Mouse (Mus musculus) heart, adult 18-20 months (tissue): ENCODE measurements around the gene Pccb. TPM values are rescaled to one million over a fixed set of nuclear protein-coding genes. Genes with fewer than 3 reads are reported as not detected.

Source experiments
- DNase-seq, 2 experiments: peaks; one replicate each; pipeline ENCODE4 v3.0.0; 2021 to 2022; ENCODE audit warnings: mixed read lengths in 1 of 2
- total RNA-seq, 2 experiments: library from RNA; stranded (reverse); gene quantifications; 2 replicates each; pipeline ENCODE4 v1.2.3; 2021

The Pccb gene
- total RNA-seq, 2 experiments from 2014 or later = 107 TPM

- no peak for DNase-seq
Measured at GRCm38 (mm10) chr9:100984381-100985310, 50.1 kb downstream of the Pccb start.

- DNase-seq = no peak
Measured at GRCm38 (mm10) chr9:100982786-100983185, 51.9 kb downstream of the Pccb start.

DNA sequence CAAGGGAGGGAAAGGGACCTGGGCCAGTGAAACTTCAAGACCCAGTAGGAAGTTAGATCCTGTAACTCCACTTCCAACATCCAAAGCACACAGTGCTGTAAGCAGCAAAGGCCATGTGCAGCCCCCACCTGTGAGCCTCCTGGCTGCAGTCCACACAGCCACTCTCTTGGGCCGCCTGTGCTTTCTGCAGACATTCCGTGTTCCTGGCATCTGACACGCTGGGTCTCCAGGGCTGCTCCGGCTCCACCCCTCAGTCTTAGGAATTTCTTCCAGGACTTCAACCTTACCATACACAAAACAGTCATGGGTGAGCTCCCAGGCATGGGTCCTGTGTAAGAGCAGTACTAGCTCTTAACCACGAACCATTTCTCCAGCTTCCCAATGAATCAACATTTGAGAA lies 55.4 kb downstream of the Pccb start:
- peak in 1 of 2 experiments; percentile 5 for DNase-seq

DNA sequence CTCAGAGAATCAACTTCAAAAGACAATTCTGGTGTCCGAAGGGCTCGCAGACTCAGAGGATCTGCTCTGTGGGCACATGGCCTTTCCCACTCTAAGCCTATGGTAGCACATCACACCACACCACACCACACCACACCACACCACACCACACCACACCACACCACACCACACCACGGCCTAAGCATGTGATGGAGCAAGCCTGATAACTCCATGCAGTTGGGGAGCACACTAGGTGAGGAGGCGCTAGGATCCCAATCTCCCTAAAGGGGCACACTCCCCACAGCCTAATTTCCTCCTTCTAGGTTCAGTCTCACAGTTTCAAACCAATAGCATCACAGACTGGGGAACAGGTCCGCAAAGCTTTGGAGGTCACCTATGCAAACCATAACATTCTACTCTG lies 56.0 kb downstream of the Pccb start:
- DNase-seq = no peak

GRCm38 (mm10) chr9:100969461-100969860 lies 65.2 kb downstream of the Pccb start:
- DNase-seq = no peak

GRCm38 (mm10) chr9:100964106-100964505 lies 70.6 kb downstream of the Pccb start:
- no peak for DNase-seq

GRCm38 (mm10) chr9:100963428-100963912 lies 71.2 kb downstream of the Pccb start:
- DNase-seq = no peak

DNA sequence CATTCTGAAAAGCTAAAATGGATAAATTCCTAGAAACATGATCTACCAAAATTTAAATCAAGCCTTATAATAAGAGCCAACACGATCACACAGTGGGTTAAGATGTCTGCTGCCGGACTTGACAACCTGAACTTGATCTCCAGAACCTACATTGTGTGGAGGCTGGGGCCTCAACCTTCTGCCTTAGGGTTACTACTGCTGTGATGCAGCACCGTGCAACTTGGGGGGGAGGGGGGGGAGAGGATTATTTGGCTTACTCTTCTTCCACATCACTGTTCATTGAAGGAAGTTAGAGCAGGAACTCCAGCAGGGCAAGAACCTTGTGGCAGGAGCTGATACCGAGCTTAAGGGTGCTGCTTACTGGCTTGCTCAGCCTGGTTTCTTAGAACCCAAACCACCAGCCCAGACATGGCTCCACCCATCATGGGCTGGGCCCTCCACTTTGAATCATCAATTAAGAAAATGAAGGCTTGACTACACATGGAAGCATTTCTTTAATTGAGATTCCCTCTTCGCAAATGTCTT lies 71.7 kb downstream of the Pccb start:
- no peak for DNase-seq

- peak; percentile 30 to 35 for DNase-seq
Measured at GRCm38 (mm10) chr9:100951481-100951880, 83.2 kb downstream of the Pccb start.

- no peak for DNase-seq
Measured at GRCm38 (mm10) chr9:100944677-100945365, 89.9 kb downstream of the Pccb start.

GRCm38 (mm10) chr9:100942042-100942441 lies 92.7 kb downstream of the Pccb start:
- no peak for DNase-seq

Other genes starting within 250 kb of the Pccb start
- gene Msl2, start 39.2 kb upstream of the Pccb start, total RNA-seq = 10 to 100 TPM; 30.8 to 33.9 TPM
- gene Ppp2r3a, start 216.9 kb upstream of the Pccb start, total RNA-seq = 100 to 1,000 TPM; 206 to 224 TPM